Mouse (Mus musculus) kidney, adult 18-20 months (tissue): Measurements from ENCODE around the gene Plekhh1.

Experiments
- DNase-seq: peaks from one replicate; pipeline ENCODE4 v3.0.0; 2021

The Plekhh1 gene

DNA sequence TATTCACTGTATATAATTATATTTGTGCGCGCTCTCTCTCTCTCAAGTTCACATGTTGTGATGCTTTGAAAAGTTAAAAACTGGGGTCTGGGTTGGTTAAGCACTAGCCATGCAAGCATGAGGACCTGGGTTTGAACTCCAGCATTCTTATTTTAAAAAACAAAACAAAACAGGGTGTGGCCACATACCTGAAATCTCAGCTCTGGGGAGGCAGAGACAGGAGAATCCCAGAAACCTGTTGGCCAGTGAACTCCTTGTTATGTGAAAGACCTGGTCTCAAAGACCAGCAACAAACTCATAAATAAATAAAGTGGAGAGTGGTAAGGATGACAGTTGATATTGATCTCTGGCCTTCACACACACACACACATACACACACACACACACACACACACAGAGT lies 5.4 kb downstream of the Plekhh1 start:
- DNase-seq: no peak

DNA sequence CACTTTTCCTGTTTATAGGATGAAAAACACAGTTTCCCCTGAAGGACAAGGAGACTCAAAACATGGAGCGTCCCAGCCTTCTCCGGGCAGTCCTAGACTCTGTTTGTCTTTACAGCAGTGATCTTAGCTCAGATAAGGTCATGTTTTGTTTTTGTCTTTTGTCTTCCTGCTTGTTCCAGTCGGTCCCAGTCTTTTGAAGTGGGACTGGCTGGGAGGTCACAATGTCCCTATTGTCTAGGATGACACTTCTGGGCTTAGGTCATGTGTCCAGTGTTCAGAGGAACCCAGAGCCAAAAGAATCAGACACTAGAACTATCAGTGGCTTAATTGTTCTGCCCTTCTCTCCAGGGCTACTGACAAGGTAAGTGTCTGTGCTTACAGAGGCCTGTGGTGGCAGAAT lies 6.4 kb downstream of the Plekhh1 start:
- DNase-seq: no peak

GRCm38 (mm10) chr12:79039708-79040107 lies 10.7 kb downstream of the Plekhh1 start:
- DNase-seq: no peak

GRCm38 (mm10) chr12:79040201-79040827 lies 11.4 kb downstream of the Plekhh1 start:
- no peak for DNase-seq

DNA sequence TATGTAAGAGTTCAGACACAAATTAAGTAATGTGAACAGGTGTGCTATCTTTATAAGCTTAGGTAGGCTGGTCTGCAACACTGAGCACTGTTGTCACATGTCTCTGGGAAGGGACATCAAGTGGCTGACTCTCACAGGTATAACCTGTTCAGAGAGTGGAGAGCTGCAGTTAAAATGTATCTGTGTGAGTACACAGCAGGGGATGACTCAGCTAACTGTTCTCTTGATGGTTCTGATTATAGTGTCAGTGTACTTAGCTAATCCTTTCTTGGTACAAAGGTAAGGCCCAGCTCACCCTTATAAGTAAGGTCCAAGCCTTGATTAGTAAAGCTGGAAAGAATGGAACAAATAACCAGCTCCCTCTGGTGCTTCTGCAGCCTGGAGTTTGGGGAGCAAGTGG lies 12.5 kb downstream of the Plekhh1 start:
- DNase-seq: no peak

- no peak for DNase-seq
These were observed 15.7 kb downstream of the Plekhh1 start for GRCm38 (mm10) chr12:79044668-79045067.

GRCm38 (mm10) chr12:79046171-79046570 lies 17.2 kb downstream of the Plekhh1 start:
- no peak for DNase-seq

- no peak for DNase-seq
These were observed 18.2 kb downstream of the Plekhh1 start for GRCm38 (mm10) chr12:79047203-79047602.

DNA sequence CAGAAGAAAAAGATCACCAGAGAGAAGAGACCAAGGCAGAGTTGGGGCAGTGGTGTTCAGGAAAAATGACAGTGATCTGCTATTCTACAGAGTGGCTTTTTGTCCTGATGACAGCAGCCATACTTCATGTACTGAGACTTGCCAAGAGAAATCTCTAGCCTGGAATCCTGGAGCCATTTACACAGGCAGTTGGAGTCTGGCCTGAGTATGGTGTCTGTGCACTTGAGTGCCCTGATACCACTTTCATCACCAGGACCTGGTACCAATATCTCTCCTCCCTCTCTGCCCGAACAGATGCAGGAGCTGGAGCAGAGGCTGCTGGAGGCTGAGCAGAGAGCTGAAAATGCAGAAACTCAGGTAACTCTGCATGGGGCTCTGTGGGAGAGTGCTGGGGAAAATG lies 19.9 kb downstream of the Plekhh1 start:
- DNase-seq: no peak

- no peak for DNase-seq
These were observed 20.8 kb downstream of the Plekhh1 start for GRCm38 (mm10) chr12:79049807-79050206.

- no peak for DNase-seq
These were observed 21.7 kb downstream of the Plekhh1 start for GRCm38 (mm10) chr12:79050545-79051212.

DNA sequence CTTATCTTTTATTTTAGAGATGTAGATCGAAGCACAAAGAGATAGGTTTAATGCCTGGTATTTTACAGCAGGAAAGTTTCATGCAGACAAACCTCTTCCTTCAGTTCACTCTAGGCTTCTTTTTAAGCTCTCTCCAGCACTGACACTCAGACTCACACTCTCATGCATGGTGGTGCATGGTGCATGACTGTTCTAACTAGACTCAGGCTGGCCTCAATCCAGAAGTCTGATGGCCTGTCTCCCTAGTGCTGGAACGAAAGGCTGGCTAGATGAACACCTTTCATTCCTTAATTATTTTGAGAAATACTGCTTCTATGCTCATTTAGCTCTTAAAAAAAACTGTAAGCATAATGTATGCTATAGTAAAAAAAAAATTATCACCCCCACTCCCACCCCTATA lies 23.1 kb downstream of the Plekhh1 start:
- no peak for DNase-seq

DNA sequence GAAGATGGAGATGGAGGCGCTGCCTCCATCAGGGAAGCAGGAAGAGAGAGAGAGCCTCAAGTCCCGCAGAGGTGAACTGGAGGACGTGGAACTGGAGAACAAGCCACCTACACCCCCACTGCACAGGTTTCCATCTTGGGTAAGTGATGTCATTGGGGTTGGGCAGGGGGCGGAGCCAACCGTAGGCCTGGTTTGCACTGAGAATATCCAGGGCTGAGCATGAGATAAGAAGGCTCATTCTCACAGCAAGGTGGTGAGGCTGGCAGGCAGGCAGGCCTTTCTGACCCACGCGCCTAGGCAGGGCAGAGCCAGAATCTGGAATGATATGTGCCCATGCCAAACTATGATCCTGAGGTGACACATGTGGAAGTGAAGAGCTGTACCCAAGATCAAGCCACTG lies 26.3 kb downstream of the Plekhh1 start:
- DNase-seq: peak; percentile 25

DNA sequence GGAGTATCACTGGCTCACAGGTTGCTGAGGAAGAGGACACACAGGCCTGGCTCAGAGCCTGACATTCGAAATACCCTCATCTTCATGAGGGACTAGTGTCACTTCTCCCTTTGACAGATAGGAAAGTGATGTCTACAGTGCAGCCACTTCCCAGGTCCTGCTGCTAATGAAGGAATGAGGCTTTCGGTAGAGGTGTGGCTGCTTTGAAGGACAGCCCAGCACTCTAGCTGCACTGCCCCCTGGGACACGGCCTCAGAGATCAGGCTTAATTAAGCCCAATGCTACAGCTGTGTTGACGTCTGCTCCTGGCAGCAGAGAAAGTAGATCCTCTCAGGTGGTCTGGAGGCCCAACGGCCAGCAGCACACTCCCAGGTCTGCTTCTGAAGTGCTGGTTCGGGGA lies 30.6 kb downstream of the Plekhh1 start:
- DNase-seq: no peak

- DNase-seq: no peak
These were observed 31.2 kb downstream of the Plekhh1 start for GRCm38 (mm10) chr12:79060134-79060533.

DNA sequence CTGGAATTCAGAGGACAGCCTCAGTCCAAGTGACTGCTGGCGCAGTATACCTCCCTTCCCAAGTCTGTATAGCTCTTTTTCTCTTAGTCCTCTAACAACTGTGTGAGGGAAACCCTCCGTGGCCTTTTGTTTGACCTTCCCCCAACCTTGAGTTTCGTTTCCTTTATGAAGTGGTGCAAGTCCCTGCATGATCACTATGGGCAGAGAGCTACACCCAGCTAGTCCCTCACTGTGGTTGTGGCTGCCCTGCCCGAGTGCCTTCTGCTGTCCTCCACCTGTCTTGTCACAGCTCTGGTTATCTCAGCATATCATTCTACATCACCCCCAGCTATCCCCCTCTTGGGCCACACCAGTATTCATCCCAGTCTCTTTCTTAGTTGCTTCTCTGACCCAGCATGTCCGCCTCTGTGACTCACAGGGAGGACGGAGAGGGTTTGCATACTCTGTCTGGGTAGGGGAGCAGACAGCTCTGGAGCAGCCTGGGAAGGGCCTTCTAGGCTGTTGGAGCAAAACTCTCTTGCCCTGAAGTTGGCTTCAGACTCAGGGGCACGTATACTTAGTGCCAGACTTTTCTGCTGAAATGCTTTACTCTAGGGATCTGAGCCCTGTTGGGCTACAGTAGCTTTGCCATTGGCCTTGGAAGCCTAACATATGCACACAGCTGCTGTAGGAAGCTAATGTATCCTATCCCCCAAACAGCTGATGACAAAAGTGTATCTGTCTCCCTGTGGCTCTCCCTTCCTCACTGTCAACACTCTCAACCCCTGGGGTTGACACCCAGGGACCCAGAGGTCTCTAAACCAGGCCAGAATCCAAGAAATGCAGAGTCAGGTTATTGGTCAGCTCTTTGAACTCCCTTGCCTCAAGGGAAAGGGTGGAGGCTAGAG lies 32.0 kb downstream of the Plekhh1 start:
- no peak for DNase-seq

DNA sequence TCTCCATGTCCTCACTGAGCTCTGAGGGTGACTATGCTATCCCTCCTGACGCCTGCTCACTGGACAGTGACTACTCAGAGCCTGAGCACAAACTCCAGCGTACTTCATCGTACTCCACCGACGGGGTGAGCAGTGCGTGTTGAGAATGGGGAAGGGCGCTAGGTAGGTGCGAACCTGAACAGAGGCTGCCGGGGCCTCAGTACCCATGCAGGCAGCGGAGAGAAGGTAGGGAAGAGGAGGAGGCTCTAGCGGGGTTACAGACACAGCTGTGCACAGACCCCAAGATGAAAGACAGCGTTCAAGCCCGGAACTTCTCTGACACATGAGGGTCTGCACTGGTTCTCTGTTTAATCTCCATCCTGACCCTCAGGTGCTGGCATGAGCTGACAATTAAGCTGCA lies 35.5 kb downstream of the Plekhh1 start:
- no peak for DNase-seq

GRCm38 (mm10) chr12:79066431-79066830 lies 37.5 kb downstream of the Plekhh1 start:
- no peak for DNase-seq

GRCm38 (mm10) chr12:79067526-79067925 lies 38.6 kb downstream of the Plekhh1 start:
- DNase-seq: peak; percentile 62

GRCm38 (mm10) chr12:79068306-79068705 lies 39.3 kb downstream of the Plekhh1 start:
- DNase-seq: peak; percentile 77

GRCm38 (mm10) chr12:79069187-79069608 lies 40.2 kb downstream of the Plekhh1 start:
- no peak for DNase-seq

DNA sequence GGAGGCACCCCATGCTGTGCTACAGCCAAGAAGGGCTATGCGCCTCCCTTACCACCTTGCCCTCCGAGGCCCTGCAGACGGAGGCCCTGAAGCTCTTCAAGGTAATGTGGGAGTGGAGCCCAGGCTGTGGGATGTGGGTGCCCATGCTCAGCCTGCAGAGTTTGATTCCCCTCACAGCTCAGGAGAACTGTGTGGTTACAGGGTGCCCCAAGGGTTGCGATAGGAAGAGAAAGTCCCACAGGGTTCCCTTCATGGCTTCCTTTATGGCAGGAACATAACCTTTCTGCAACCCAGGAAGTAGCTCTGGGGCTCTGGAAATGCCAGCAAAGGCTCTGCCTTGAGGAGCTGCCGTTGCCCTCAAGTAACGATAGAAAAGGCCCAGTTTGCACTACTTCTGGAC lies 41.0 kb downstream of the Plekhh1 start:
- DNase-seq: no peak

DNA sequence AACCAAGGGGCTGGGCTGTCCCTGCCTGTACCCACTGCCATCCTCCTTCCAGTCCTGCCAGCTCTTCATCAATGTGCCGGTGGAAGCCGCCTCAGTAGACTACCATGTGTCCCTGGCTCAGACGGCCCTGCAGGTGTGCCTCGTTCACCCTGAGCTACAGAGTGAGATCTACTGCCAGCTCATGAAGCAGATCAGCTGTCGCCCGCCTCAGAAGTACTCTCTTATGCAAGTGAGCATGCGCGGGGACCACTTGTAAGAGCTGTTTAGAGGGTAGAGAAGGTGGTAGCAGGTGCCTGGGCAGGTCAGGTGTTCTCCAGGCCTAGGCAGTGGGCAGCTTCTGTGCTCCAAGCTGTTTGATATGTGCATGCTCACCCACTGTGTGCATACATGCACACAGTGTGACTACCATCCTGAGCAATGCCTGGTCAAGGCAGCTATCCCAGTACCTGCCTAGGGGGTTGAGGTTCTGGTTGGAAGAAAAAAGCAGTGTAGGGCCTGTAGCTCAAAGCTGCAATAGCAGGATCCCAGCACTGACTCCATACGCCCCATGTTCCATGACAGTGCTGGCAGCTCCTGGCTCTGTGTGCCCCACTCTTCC lies 41.9 kb downstream of the Plekhh1 start:
- DNase-seq: no peak
